Mouse (Mus musculus) ES-E14 (cell line): Measurements from ENCODE around the gene Zcchc7.

Source experiments
- CHD2 ChIP-seq: IDR thresholded peaks from 2 replicates; pipeline ENCODE4 v1.6.1; 2014; ENCODE audit warnings: mild to moderate bottlenecking, low read depth, low read length, inconsistent platforms
- MAFK ChIP-seq: IDR thresholded peaks from 2 replicates; pipeline ENCODE4 v1.6.1; 2014; ENCODE audit warnings: mild to moderate bottlenecking, low read depth, low read length, inconsistent platforms; ENCODE audit not compliant: insufficient read depth
- ZNF384 ChIP-seq: IDR thresholded peaks from 2 replicates; pipeline ENCODE4 v1.6.1; 2012; ENCODE audit warnings: low read depth, low read length, inconsistent platforms

GRCm38 (mm10) chr4:44940286-44940685, 184.6 kb downstream of the Zcchc7 start:
- no peak for TF ChIP-seq CHD2
- TF ChIP-seq ZNF384 = no peak
- TF ChIP-seq MAFK = no peak
